15 mouse cellular contexts compared by ENCODE assay signal in genomic region chr9:37454011-37454492, GRCm38 (mm10). TPM values are rescaled to one million over a fixed set of nuclear protein-coding genes. Genes with fewer than 3 reads are reported as not detected.
A peak's percentile ranks its signal among the peaks of the same experiment; 100 is the strongest.
DNase-seq lines count a peak whose midpoint lies in the region; ATAC-seq and TF ChIP-seq lines count a peak whose summit lies in the region.
"Had no signal": no experiment of that assay in that cellular context is flagged by ENCODE, and none has a peak within 500 bp of the region (broad histone marks: within the 10 kb centered on the region; RNA-seq: fewer than 3 reads in every experiment).

No protein-coding gene starts in this region.

- 4% methylated on average over 6 of the region's 6 CpGs for WGBS in hindbrain, embryonic 10.5 days
- 11% methylated on average over 6 of the region's 6 CpGs for WGBS in hindbrain, embryonic 16.5 days
- WGBS in embryonic facial prominence, embryonic 13.5 days = 4% methylated on average over 6 of the region's 6 CpGs
- 3% methylated on average over 5 of the region's 6 CpGs for WGBS in hindbrain, embryonic 14.5 days
- whole genome bisulfite sequencing in neural tube, embryonic 13.5 days = 2% methylated on average over 6 of the region's 6 CpGs
- WGBS in kidney, adult 2 months = 50% methylated on average over 6 of the region's 6 CpGs

- peak; percentile 78 for DNase-seq in hindbrain, embryonic 10.5 days (ENCODE audit: low spot score)
- no peak for DNase-seq in hindbrain, embryonic 14.5 days (ENCODE audit: low spot score)
- no peak for DNase-seq in kidney, adult 2 months
- DNase-seq: cerebellum, adult 9-11 months; gastrocnemius, postnatal 25 days; kidney, adult 11 months had no signal

- H3K9ac ChIP-seq in hindbrain, embryonic 16.5 days (ENCODE audit: low read depth, low read length) = no peak overlapping the region
- no peak overlapping the region for H3K9ac ChIP-seq in embryonic facial prominence, embryonic 13.5 days
- H3K9ac ChIP-seq in hindbrain, embryonic 14.5 days = no peak overlapping the region
- H3K9ac ChIP-seq in neural tube, embryonic 13.5 days = no peak overlapping the region
- H3K9ac ChIP-seq: heart, embryonic 15.5 days; liver, embryonic 14.5 days had no signal

- H3K36me3 ChIP-seq in hindbrain, embryonic 10.5 days = no peaks in the 10 kb centered on the region
- no peaks in the 10 kb centered on the region for H3K36me3 ChIP-seq in hindbrain, embryonic 16.5 days (ENCODE audit: control insufficient read depth, insufficient read depth, low read length)
- no peaks in the 10 kb centered on the region for H3K36me3 ChIP-seq in embryonic facial prominence, embryonic 13.5 days
- no peaks in the 10 kb centered on the region for H3K36me3 ChIP-seq in hindbrain, embryonic 14.5 days (replicated peaks; ENCODE audit: control insufficient read depth, insufficient read depth)
- no peaks in the 10 kb centered on the region for H3K36me3 ChIP-seq in neural tube, embryonic 13.5 days
- H3K36me3 ChIP-seq in kidney, adult 2 months (ENCODE audit: control insufficient read depth, insufficient read depth, low read length) = no peaks in the 10 kb centered on the region
- H3K36me3 ChIP-seq: heart, embryonic 15.5 days had no signal

- no peak for ATAC-seq in hindbrain, embryonic 16.5 days
- ATAC-seq in embryonic facial prominence, embryonic 13.5 days (ENCODE audit: insufficient number of reproducible peaks, insufficient read depth, low FRiP score, low TSS enrichment, low read depth) = 0 out of 2 replicates have a peak, but pooled peaks have one; percentile 67
- peak; percentile 67; the same call in 1 of the 2 replicates for ATAC-seq in hindbrain, embryonic 14.5 days (ENCODE audit: low FRiP score)
- peak; percentile 67 for ATAC-seq in neural tube, embryonic 13.5 days (ENCODE audit: low read depth)
- no peak for ATAC-seq in frontal cortex, adult (ENCODE audit: low TSS enrichment)
- ATAC-seq in cerebellum, adult (ENCODE audit: insufficient number of reproducible peaks, low FRiP score, low TSS enrichment) = no peak

- peaks cover 42% of the 10 kb centered on the region for H3K4me1 ChIP-seq in hindbrain, embryonic 10.5 days (replicated peaks)
- H3K4me1 ChIP-seq in hindbrain, embryonic 16.5 days (ENCODE audit: control insufficient read depth, insufficient read depth, low read depth, low read length) = peaks cover 11% of the 10 kb centered on the region
- H3K4me1 ChIP-seq in embryonic facial prominence, embryonic 13.5 days = peaks cover 16% of the 10 kb centered on the region
- peaks cover 59% of the 10 kb centered on the region for H3K4me1 ChIP-seq in hindbrain, embryonic 14.5 days (replicated peaks; ENCODE audit: control insufficient read depth, insufficient read depth, low read length)
- H3K4me1 ChIP-seq in neural tube, embryonic 13.5 days (replicated peaks) = peaks cover 76% of the 10 kb centered on the region
- H3K4me1 ChIP-seq in kidney, adult 2 months (ENCODE audit: control insufficient read depth, insufficient read depth, low read length) = 0 out of 2 replicates have a peak, but pooled peaks cover 3% of the 10 kb centered on the region

- H3K27ac ChIP-seq in hindbrain, embryonic 10.5 days = no peak overlapping the region
- H3K27ac ChIP-seq in hindbrain, embryonic 16.5 days (ENCODE audit: low read depth, low read length) = no peak overlapping the region
- no peak overlapping the region for H3K27ac ChIP-seq in embryonic facial prominence, embryonic 13.5 days
- no peak overlapping the region for H3K27ac ChIP-seq in hindbrain, embryonic 14.5 days
- H3K27ac ChIP-seq in neural tube, embryonic 13.5 days (replicated peaks) = peak overlapping the region; percentile 42
- no peak overlapping the region for H3K27ac ChIP-seq in kidney, adult 2 months (ENCODE audit: insufficient read depth, low read depth, low read length)
- H3K27ac ChIP-seq: heart, embryonic 15.5 days; liver, embryonic 14.5 days had no signal

- H3K4me2 ChIP-seq in hindbrain, embryonic 16.5 days (ENCODE audit: low read length) = no peak overlapping the region
- H3K4me2 ChIP-seq in embryonic facial prominence, embryonic 13.5 days = no peak overlapping the region
- no peak overlapping the region for H3K4me2 ChIP-seq in hindbrain, embryonic 14.5 days (replicated peaks)
- no peak overlapping the region for H3K4me2 ChIP-seq in neural tube, embryonic 13.5 days
- H3K4me2 ChIP-seq: heart, embryonic 15.5 days had no signal

- no peaks in the 10 kb centered on the region for H3K9me3 ChIP-seq in hindbrain, embryonic 10.5 days
- H3K9me3 ChIP-seq in hindbrain, embryonic 16.5 days (ENCODE audit: control insufficient read depth, low read length) = no peaks in the 10 kb centered on the region
- H3K9me3 ChIP-seq in embryonic facial prominence, embryonic 13.5 days = no peaks in the 10 kb centered on the region
- H3K9me3 ChIP-seq in hindbrain, embryonic 14.5 days (ENCODE audit: control insufficient read depth, low read length) = no peaks in the 10 kb centered on the region
- H3K9me3 ChIP-seq in neural tube, embryonic 13.5 days = no peaks in the 10 kb centered on the region
- H3K9me3 ChIP-seq: heart, embryonic 15.5 days; megakaryocyte, embryonic 14.5 days had no signal

- TF ChIP-seq CTCF in kidney, adult 2 months (conservative IDR thresholded peaks at IDR 0.05; ENCODE audit: insufficient read depth, insufficient read length, low read depth, low read length) = no peak

- no peak overlapping the region for H3K4me3 ChIP-seq in hindbrain, embryonic 10.5 days
- H3K4me3 ChIP-seq in hindbrain, embryonic 16.5 days (ENCODE audit: low read length) = no peak overlapping the region
- H3K4me3 ChIP-seq in embryonic facial prominence, embryonic 13.5 days = no peak overlapping the region
- no peak overlapping the region for H3K4me3 ChIP-seq in hindbrain, embryonic 14.5 days (replicated peaks; ENCODE audit: low read length)
- no peak overlapping the region for H3K4me3 ChIP-seq in neural tube, embryonic 13.5 days
- no peak overlapping the region for H3K4me3 ChIP-seq in kidney, adult 2 months (ENCODE audit: insufficient read depth, low read depth, low read length)
- H3K4me3 ChIP-seq: erythroblast, embryonic 14.5 days; heart, embryonic 15.5 days; megakaryocyte, embryonic 14.5 days had no signal

- peaks cover 100% of the 10 kb centered on the region for H3K27me3 ChIP-seq in hindbrain, embryonic 10.5 days (ENCODE audit: insufficient read depth, poor library complexity, severe bottlenecking)
- 0 out of 2 replicates have a peak, but pooled peaks cover under 1% of the 10 kb centered on the region for H3K27me3 ChIP-seq in hindbrain, embryonic 16.5 days (replicated peaks; ENCODE audit: control insufficient read depth, insufficient read depth, low read length)
- peaks cover 96% of the 10 kb centered on the region for H3K27me3 ChIP-seq in embryonic facial prominence, embryonic 13.5 days
- H3K27me3 ChIP-seq in hindbrain, embryonic 14.5 days (ENCODE audit: control insufficient read depth, insufficient read depth, low read length) = peaks cover 27% of the 10 kb centered on the region
- H3K27me3 ChIP-seq in neural tube, embryonic 13.5 days = peaks cover 81% of the 10 kb centered on the region
- no peaks in the 10 kb centered on the region; the same call in none of the 2 replicates for H3K27me3 ChIP-seq in kidney, adult 2 months (replicated peaks; ENCODE audit: control insufficient read depth, insufficient read depth, low read length)

- TF ChIP-seq POLR2A in kidney, adult 2 months (IDR thresholded peaks at IDR 0.05; ENCODE audit: low read depth, low read length) = no peak

RNA-seq across cellular contexts. Expression of gene Robo3, which starts 21.0 kb away (rescaled TPM):
- polyA plus RNA-seq in hindbrain, embryonic 10.5 days (2016; fragmentation: Nextera tagmentation; extraction: Ambion mirVana) = 29.1 and 148 TPM in 2 replicates
- 7.3 and 12.1 TPM in 2 replicates for polyA plus RNA-seq in hindbrain, embryonic 16.5 days (2015; fragmentation: Nextera tagmentation; extraction: Ambion mirVana)
- 0.44 and 0.62 TPM in 2 replicates for polyA plus RNA-seq in embryonic facial prominence, embryonic 13.5 days (2015; fragmentation: Nextera tagmentation; extraction: Ambion mirVana)
- 13.3 and 20.5 TPM in 2 replicates for polyA plus RNA-seq in hindbrain, embryonic 14.5 days (2014; fragmentation: Nextera tagmentation; extraction: Ambion mirVana)
- 63.2 and 65.0 TPM in 2 replicates for polyA plus RNA-seq in neural tube, embryonic 13.5 days (2015; fragmentation: Nextera tagmentation; extraction: Ambion mirVana)
- polyA plus RNA-seq in kidney, adult 2 months (2012; rRNA removed) = 14.4 and 18.7 TPM in 2 replicates

RNA-seq across cellular contexts. Expression of gene Msantd2, which starts 35.1 kb away (rescaled TPM):
- 36.8 and 40.0 TPM in 2 replicates for polyA plus RNA-seq in hindbrain, embryonic 10.5 days (2016; fragmentation: Nextera tagmentation; extraction: Ambion mirVana)
- 24.4 and 28.9 TPM in 2 replicates for polyA plus RNA-seq in hindbrain, embryonic 16.5 days (2015; fragmentation: Nextera tagmentation; extraction: Ambion mirVana)
- polyA plus RNA-seq in embryonic facial prominence, embryonic 13.5 days (2015; fragmentation: Nextera tagmentation; extraction: Ambion mirVana) = 31.1 and 34.9 TPM in 2 replicates
- polyA plus RNA-seq in hindbrain, embryonic 14.5 days (2014; fragmentation: Nextera tagmentation; extraction: Ambion mirVana) = 29.9 and 36.6 TPM in 2 replicates
- polyA plus RNA-seq in neural tube, embryonic 13.5 days (2015; fragmentation: Nextera tagmentation; extraction: Ambion mirVana) = 33.4 and 33.7 TPM in 2 replicates
- polyA plus RNA-seq in kidney, adult 2 months (2012; rRNA removed) = 12.1 and 15.7 TPM in 2 replicates

RNA-seq across cellular contexts. Expression of gene Robo4, which starts 52.4 kb away (rescaled TPM):
- polyA plus RNA-seq in hindbrain, embryonic 10.5 days (2016; fragmentation: Nextera tagmentation; extraction: Ambion mirVana) = 6.6 and 7.7 TPM in 2 replicates
- 5.5 and 8.6 TPM in 2 replicates for polyA plus RNA-seq in hindbrain, embryonic 16.5 days (2015; fragmentation: Nextera tagmentation; extraction: Ambion mirVana)
- polyA plus RNA-seq in embryonic facial prominence, embryonic 13.5 days (2015; fragmentation: Nextera tagmentation; extraction: Ambion mirVana) = 9.5 and 10.1 TPM in 2 replicates
- 4.8 and 5.9 TPM in 2 replicates for polyA plus RNA-seq in hindbrain, embryonic 14.5 days (2014; fragmentation: Nextera tagmentation; extraction: Ambion mirVana)
- 6.2 and 7.8 TPM in 2 replicates for polyA plus RNA-seq in neural tube, embryonic 13.5 days (2015; fragmentation: Nextera tagmentation; extraction: Ambion mirVana)
- polyA plus RNA-seq in kidney, adult 2 months (2012; rRNA removed) = 25.4 and 27.6 TPM in 2 replicates

Comparison
In these comparisons a context has a peak if more than half of its experiments do, and no peak if none do; other contexts are left out.
1. ATAC-seq: peak in embryonic facial prominence, embryonic 13.5 days (single experiment), hindbrain, embryonic 14.5 days (single experiment) and neural tube, embryonic 13.5 days (single experiment); none in hindbrain, embryonic 16.5 days (single experiment), frontal cortex, adult (single experiment) and cerebellum, adult (single experiment).